Mouse (Mus musculus) midbrain, embryonic 13.5 days (tissue): ENCODE measurements at regions not wholly inside any gene's neighbourhood (a gene's known extent, or its start where the extent isn't known, plus 50 kb on each side); places are given as distances from the start of the nearest gene placed in this dataset.

Source experiments
- ATAC-seq: fragments of 200-750 bp; cut with Nextera tagmentation; 2 replicates; pipeline ENCODE4 v1.8.0; 2017; ENCODE audit warnings: mild to moderate bottlenecking, moderate TSS enrichment, moderate library complexity
- H3K27ac ChIP-seq: fragments of 300-500 bp; sonication (generic); 2 replicates; pipeline ENCODE4 v1.5.1; 2015; ENCODE audit warnings: inconsistent platforms, mild to moderate bottlenecking, moderate library complexity
- H3K27me3 ChIP-seq: fragments of 300-500 bp; sonication (generic); 2 replicates; pipeline ENCODE4 v1.6.1; 2015; ENCODE audit warnings: mild to moderate bottlenecking, inconsistent platforms
- H3K36me3 ChIP-seq: fragments of 300-500 bp; sonication (generic); 2 replicates; pipeline ENCODE4 v1.6.1; 2015; ENCODE audit warnings: mild to moderate bottlenecking, inconsistent platforms
- H3K4me1 ChIP-seq: fragments of 300-500 bp; sonication (generic); replicated peaks from 2 replicates; pipeline ENCODE4 v1.6.1; 2015; ENCODE audit warnings: inconsistent platforms
- H3K4me2 ChIP-seq: fragments of 300-500 bp; sonication (generic); replicated peaks from 2 replicates; pipeline ENCODE4 v1.6.1; 2015; ENCODE audit warnings: moderate library complexity, mild to moderate bottlenecking, inconsistent platforms
- H3K4me3 ChIP-seq: fragments of 300-500 bp; sonication (generic); replicated peaks from 2 replicates; pipeline ENCODE4 v1.5.1; 2015; ENCODE audit warnings: mild to moderate bottlenecking, inconsistent platforms
- H3K9ac ChIP-seq: fragments of 300-500 bp; sonication (generic); replicated peaks from 2 replicates; pipeline ENCODE4 v1.6.1; 2015; ENCODE audit warnings: mild to moderate bottlenecking, inconsistent platforms
- H3K9me3 ChIP-seq: fragments of 300-500 bp; sonication (generic); 2 replicates; pipeline ENCODE4 v1.6.1; 2016; ENCODE audit warnings: mild to moderate bottlenecking, inconsistent platforms
- WGBS: fragments of 180-500 bp; shearing (Covaris S2); methylation state at CpG from one replicate; pipeline ENCODE4 v1.1.7; 2015; 5-methylcytosine and 5-hydroxymethylcytosine counted together

DNA sequence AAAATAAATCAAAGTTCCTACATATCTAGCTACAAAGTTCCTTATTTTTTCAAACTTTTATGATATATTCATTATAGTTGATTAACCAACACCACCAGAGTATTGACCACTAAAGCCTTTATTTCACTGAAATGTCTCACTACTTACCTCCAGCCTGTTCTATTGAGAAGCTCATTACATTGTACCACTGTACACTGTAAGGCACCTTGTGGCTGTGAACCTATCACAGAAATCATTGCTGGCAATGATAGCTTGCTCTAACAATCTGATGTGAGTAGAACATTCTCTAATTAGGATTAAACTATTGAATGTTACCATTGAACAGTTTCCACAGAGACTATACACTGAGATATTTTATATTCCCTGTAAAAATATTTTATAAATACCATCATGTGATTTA, 367.2 kb upstream of the Siglech start:
- Histone ChIP-seq H3K27ac (no peak overlapping the region), H3K9ac (no peak overlapping the region), H3K4me2 (no peak overlapping the region), H3K9me3 (no peaks in the 10 kb centered on the region), H3K36me3 (no peaks in the 10 kb centered on the region), H3K4me1 (no peaks in the 10 kb centered on the region), H3K27me3 (no peaks in the 10 kb centered on the region), H3K4me3 (no peak overlapping the region)
- no peak for ATAC-seq

DNA sequence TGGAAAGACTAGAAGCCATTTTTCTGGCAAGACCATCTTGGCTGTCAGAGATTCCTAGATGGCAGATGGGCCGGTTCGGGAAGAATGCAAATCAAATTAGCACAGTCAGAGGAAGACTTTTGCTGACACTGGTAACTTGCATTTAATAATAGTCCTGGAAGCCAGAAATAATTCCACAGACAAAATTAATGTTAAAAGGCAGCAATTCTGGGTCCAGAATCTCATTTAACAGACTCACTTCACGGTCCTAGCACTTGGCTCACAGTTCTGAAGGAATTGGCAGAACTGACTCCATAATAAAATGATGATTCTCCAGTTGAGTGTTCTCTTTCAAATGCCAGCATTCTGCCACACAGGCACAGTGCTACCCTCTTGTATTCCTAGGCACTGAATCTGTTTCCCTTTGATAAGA, 366.7 kb upstream of the Siglech start:
- 72% methylated on average over 3 of the region's 3 CpGs for WGBS
- Histone ChIP-seq H3K4me2 (no peak overlapping the region), H3K27me3 (no peaks in the 10 kb centered on the region), H3K9ac (no peak overlapping the region), H3K4me1 (no peaks in the 10 kb centered on the region), H3K27ac (no peak overlapping the region), H3K36me3 (no peaks in the 10 kb centered on the region), H3K9me3 (no peaks in the 10 kb centered on the region), H3K4me3 (no peak overlapping the region)
- no peak for ATAC-seq

DNA sequence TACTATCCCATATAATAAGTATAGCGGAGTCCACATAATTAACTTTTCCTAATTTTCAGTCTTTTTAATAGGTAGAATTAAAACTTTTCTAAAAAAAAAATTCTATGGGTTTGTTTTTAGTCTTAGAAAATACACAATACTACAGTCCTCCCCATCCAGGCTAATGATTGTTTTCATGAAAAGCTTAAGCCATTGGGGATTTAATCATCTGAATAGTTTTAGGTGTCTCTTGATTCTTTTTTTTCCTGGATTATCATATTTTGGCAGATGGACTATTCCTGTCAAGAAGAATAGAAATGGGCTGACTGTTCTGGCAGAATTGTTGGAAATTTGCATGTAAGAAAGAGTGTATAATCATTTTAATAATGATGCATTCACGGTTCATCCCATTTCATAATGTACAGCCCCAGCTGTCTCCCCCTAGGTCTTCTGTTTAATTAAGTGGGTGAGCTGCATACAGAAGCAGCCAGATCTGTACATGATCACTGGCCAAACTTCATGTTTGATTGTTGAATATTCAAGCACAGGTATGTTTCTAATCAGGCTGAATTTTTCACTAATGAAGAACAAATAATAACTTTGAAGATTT, 320.6 kb upstream of the Siglech start:
- peak; percentile 83 for ATAC-seq
- Histone ChIP-seq H3K4me3 (no peak overlapping the region), H3K27ac (no peak overlapping the region), H3K4me2 (no peak overlapping the region), H3K9ac (no peak overlapping the region), H3K4me1 (no peaks in the 10 kb centered on the region), H3K9me3 (no peaks in the 10 kb centered on the region), H3K36me3 (no peaks in the 10 kb centered on the region), H3K27me3 (no peaks in the 10 kb centered on the region)
- WGBS, result 71% methylated on average over 2 of the region's 2 CpGs
